Mouse (Mus musculus) heart, embryonic 11.5 days (tissue): ENCODE measurements around the gene Fndc3b. TPM values are rescaled to one million over a fixed set of nuclear protein-coding genes. Genes with fewer than 3 reads are reported as not detected.
"Not testable (repeated sequence)": the region's sequence is repeated elsewhere in the genome, so short reads cannot be mapped to it uniquely, and the experiment has no call there.

Experiments
- ATAC-seq: fragments of 200-750 bp; cut with Nextera tagmentation; replicated peaks from 2 replicates; pipeline ENCODE4 v1.8.0; 2017; ENCODE audit warnings: moderate library complexity; ENCODE audit not compliant: insufficient number of reproducible peaks, low FRiP score, low TSS enrichment
- H3K27ac ChIP-seq: fragments of 300-500 bp; sonication (generic); 2 replicates; pipeline ENCODE4 v1.5.1; 2014; ENCODE audit warnings: mild to moderate bottlenecking, low read depth, low read length
- H3K27me3 ChIP-seq: fragments of 300-500 bp; sonication (generic); 2 replicates; pipeline ENCODE4 v1.6.1; 2014; ENCODE audit warnings: mild to moderate bottlenecking, low read length, mixed read lengths; ENCODE audit not compliant: control insufficient read depth, insufficient read depth
- H3K36me3 ChIP-seq: fragments of 300-500 bp; sonication (generic); 2 replicates; pipeline ENCODE4 v1.6.1; 2014; ENCODE audit warnings: mild to moderate bottlenecking, low read length, moderate library complexity, mixed read lengths; ENCODE audit not compliant: control insufficient read depth, insufficient read depth
- H3K4me1 ChIP-seq: fragments of 300-500 bp; sonication (generic); 2 replicates; pipeline ENCODE4 v1.6.1; 2014; ENCODE audit warnings: low read length; ENCODE audit not compliant: control insufficient read depth, insufficient read depth
- H3K4me2 ChIP-seq: fragments of 300-500 bp; sonication (generic); 2 replicates; pipeline ENCODE4 v1.6.1; 2014; ENCODE audit warnings: mild to moderate bottlenecking, moderate library complexity
- H3K4me3 ChIP-seq: fragments of 300-500 bp; sonication (generic); 2 replicates; pipeline ENCODE4 v1.5.1; 2014; ENCODE audit warnings: low read depth, low read length
- H3K9ac ChIP-seq: fragments of 300-500 bp; sonication (generic); 2 replicates; pipeline ENCODE4 v1.6.1; 2014; ENCODE audit warnings: mild to moderate bottlenecking, low read depth, low read length, moderate library complexity
- H3K9me3 ChIP-seq: fragments of 300-500 bp; sonication (generic); replicated peaks from 2 replicates; pipeline ENCODE4 v1.6.1; 2016; ENCODE audit warnings: low read length; ENCODE audit not compliant: control insufficient read depth
- WGBS: fragments of 180-500 bp; shearing (Covaris S2); extraction: QIAGEN DNeasy Blood & Tissue Kit; methylation state at CpG from one replicate; pipeline ENCODE4 v1.1.7; 2014; ENCODE audit not compliant: insufficient replicate concordance; 5-methylcytosine and 5-hydroxymethylcytosine counted together
- polyA plus RNA-seq: library from polyadenylated mRNA; unstranded; fragments of >200 nt; fragmentation: Nextera tagmentation; extraction: Ambion mirVana; gene quantifications from 2 replicates; pipeline ENCODE4 v1.2.1, GENCODE M21; 2014

The Fndc3b gene
- polyA plus RNA-seq, 1 experiment from 2014 or later, result 28.6 TPM

- H3K27me3 ChIP-seq, result no peaks in the 10 kb centered on the region
- H3K36me3 ChIP-seq, result 0 out of 2 replicates have a peak, but pooled peaks cover under 1% of the 10 kb centered on the region
- H3K9ac ChIP-seq, result no peak overlapping the region
These were observed 231.7 kb downstream of the Fndc3b start for GRCm38 (mm10) chr3:27479378-27479777.

GRCm38 (mm10) chr3:27478563-27479156 is 232.4 kb downstream of the Fndc3b start:
- ATAC-seq, result no peak
- WGBS, result 87% methylated on average over 16 of the region's 16 CpGs
- H3K9me3 ChIP-seq, result 0 out of 2 replicates have a peak, but pooled peaks cover 1% of the 10 kb centered on the region
- no peak overlapping the region for H3K27ac ChIP-seq
- H3K4me3 ChIP-seq, result no peak overlapping the region
- peaks cover 15% of the 10 kb centered on the region for H3K4me1 ChIP-seq
- H3K27me3 ChIP-seq, result no peaks in the 10 kb centered on the region
- no peak overlapping the region for H3K9ac ChIP-seq
- peaks cover 6% of the 10 kb centered on the region for H3K36me3 ChIP-seq
- H3K4me2 ChIP-seq, result no peak overlapping the region

More at GRCm38 (mm10) chr3:27479378-27479777, 231.7 kb downstream of the Fndc3b start:
- Histone ChIP-seq H3K27ac (no peak overlapping the region), H3K4me3 (no peak overlapping the region), H3K4me2 (no peak overlapping the region), H3K4me1 (peaks cover 16% of the 10 kb centered on the region), H3K9me3 (no peaks in the 10 kb centered on the region)
- WGBS, result 59% methylated on average over 2 of the region's 2 CpGs
- ATAC-seq, result no peak

- H3K9me3 ChIP-seq, result not testable (repeated sequence)
- WGBS, result 85% methylated on average over 3 of the region's 3 CpGs
- H3K36me3 ChIP-seq, result peaks cover 13% of the 10 kb centered on the region
These were observed 233.4 kb downstream of the Fndc3b start for GRCm38 (mm10) chr3:27477749-27478148.

GRCm38 (mm10) chr3:27475899-27476298 is 235.2 kb downstream of the Fndc3b start:
- H3K4me1 ChIP-seq, result peaks cover 17% of the 10 kb centered on the region
- no peak overlapping the region for H3K4me2 ChIP-seq
- no peaks in the 10 kb centered on the region for H3K27me3 ChIP-seq
- no peak overlapping the region for H3K9ac ChIP-seq
- H3K4me3 ChIP-seq, result no peak overlapping the region
- no peak for ATAC-seq
- 0 out of 2 replicates have a peak, but pooled peaks cover 3% of the 10 kb centered on the region for H3K9me3 ChIP-seq
- WGBS, result 83% methylated on average over 7 of the region's 7 CpGs
- no peak overlapping the region for H3K27ac ChIP-seq
- H3K36me3 ChIP-seq, result peaks cover 13% of the 10 kb centered on the region

More at GRCm38 (mm10) chr3:27477749-27478148, 233.4 kb downstream of the Fndc3b start:
- H3K4me3 ChIP-seq, H3K27ac ChIP-seq, H3K9ac ChIP-seq, H3K27me3 ChIP-seq, H3K4me2 ChIP-seq, ATAC-seq: not testable (repeated sequence)
- peaks cover 11% of the 10 kb centered on the region for H3K4me1 ChIP-seq

GRCm38 (mm10) chr3:27473801-27474599 is 237.1 kb downstream of the Fndc3b start:
- no peak overlapping the region for H3K4me2 ChIP-seq
- H3K4me3 ChIP-seq, result no peak overlapping the region
- WGBS, result 89% methylated on average over 14 of the region's 14 CpGs
- ATAC-seq, result no peak
- no peak overlapping the region for H3K9ac ChIP-seq
- H3K9me3 ChIP-seq, result 0 out of 2 replicates have a peak, but pooled peaks cover 3% of the 10 kb centered on the region
- H3K27me3 ChIP-seq, result no peaks in the 10 kb centered on the region
- no peak overlapping the region for H3K27ac ChIP-seq
- H3K36me3 ChIP-seq, result peaks cover 21% of the 10 kb centered on the region
- peaks cover 11% of the 10 kb centered on the region for H3K4me1 ChIP-seq

- Histone ChIP-seq H3K4me2 (no peak overlapping the region), H3K4me3 (no peak overlapping the region), H3K4me1 (peaks cover 11% of the 10 kb centered on the region), H3K27me3 (no peaks in the 10 kb centered on the region), H3K9me3 (0 out of 2 replicates have a peak, but pooled peaks cover 3% of the 10 kb centered on the region), H3K27ac (no peak overlapping the region), H3K36me3 (peaks cover 26% of the 10 kb centered on the region), H3K9ac (no peak overlapping the region)
- WGBS, result 84% methylated on average over 3 of the region's 3 CpGs
- no peak for ATAC-seq
These were observed 238.3 kb downstream of the Fndc3b start for GRCm38 (mm10) chr3:27472846-27473245.

- 36% methylated on average over 8 of the region's 8 CpGs for WGBS
- no peak for ATAC-seq
- Histone ChIP-seq H3K4me1 (peaks cover 11% of the 10 kb centered on the region), H3K27ac (no peak overlapping the region), H3K9me3 (0 out of 2 replicates have a peak, but pooled peaks cover 3% of the 10 kb centered on the region), H3K9ac (no peak overlapping the region), H3K36me3 (peaks cover 26% of the 10 kb centered on the region), H3K27me3 (no peaks in the 10 kb centered on the region), H3K4me2 (no peak overlapping the region), H3K4me3 (no peak overlapping the region)
These were observed 240.3 kb downstream of the Fndc3b start for GRCm38 (mm10) chr3:27470781-27471180.

- Histone ChIP-seq H3K9ac (no peak overlapping the region), H3K4me2 (no peak overlapping the region), H3K9me3 (0 out of 2 replicates have a peak, but pooled peaks cover 3% of the 10 kb centered on the region), H3K4me1 (peaks cover 11% of the 10 kb centered on the region), H3K27me3 (no peaks in the 10 kb centered on the region), H3K36me3 (peaks cover 26% of the 10 kb centered on the region), H3K27ac (no peak overlapping the region), H3K4me3 (no peak overlapping the region)
- 82% methylated on average over 8 of the region's 8 CpGs for WGBS
- no peak for ATAC-seq
These were observed 241.1 kb downstream of the Fndc3b start for GRCm38 (mm10) chr3:27469971-27470370.
